Mouse (Mus musculus) forebrain, postnatal 0 days (tissue): Measurements from ENCODE around the gene Gm20661. TPM values are rescaled to one million over a fixed set of nuclear protein-coding genes. Genes with fewer than 3 reads are reported as not detected.
"Not testable (repeated sequence)": the region's sequence is repeated elsewhere in the genome, so short reads cannot be mapped to it uniquely, and the experiment has no call there.

ENCODE experiments used
- ATAC-seq: fragments of 200-750 bp; cut with Nextera tagmentation; 2 replicates; pipeline ENCODE4 v1.8.0; 2017; ENCODE audit warnings: mild to moderate bottlenecking, moderate library complexity
- DNase-seq: peaks from one replicate; pipeline ENCODE4 v3.0.0-alpha.2; 2015
- H3K27ac ChIP-seq: fragments of 300-500 bp; sonication (generic); 2 replicates; pipeline ENCODE4 v1.5.1; 2014; ENCODE audit warnings: low read depth, mild to moderate bottlenecking, antibody characterized with exemption, low read length, moderate library complexity, mixed read lengths
- H3K27me3 ChIP-seq: fragments of 300-500 bp; sonication (generic); 2 replicates; pipeline ENCODE4 v1.6.1; 2014; ENCODE audit warnings: mild to moderate bottlenecking, low read length, mixed read lengths; ENCODE audit not compliant: insufficient read depth
- H3K36me3 ChIP-seq: fragments of 300-500 bp; sonication (generic); 2 replicates; pipeline ENCODE4 v1.6.1; 2014; ENCODE audit warnings: mild to moderate bottlenecking, moderate library complexity; ENCODE audit not compliant: insufficient read depth
- H3K4me1 ChIP-seq: fragments of 300-500 bp; sonication (generic); 2 replicates; pipeline ENCODE4 v1.6.1; 2014; ENCODE audit warnings: antibody characterized with exemption; ENCODE audit not compliant: insufficient read depth
- H3K4me2 ChIP-seq: fragments of 300-500 bp; sonication (generic); 2 replicates; pipeline ENCODE4 v1.6.1; 2014; ENCODE audit warnings: low read depth, mild to moderate bottlenecking, moderate library complexity
- H3K4me3 ChIP-seq: fragments of 300-500 bp; sonication (generic); 2 replicates; pipeline ENCODE4 v1.5.1; 2014; ENCODE audit warnings: low read depth, low read length, mixed read lengths
- H3K9ac ChIP-seq: fragments of 300-500 bp; sonication (generic); 2 replicates; pipeline ENCODE4 v1.6.1; 2014; ENCODE audit warnings: mild to moderate bottlenecking
- H3K9me3 ChIP-seq: fragments of 300-500 bp; sonication (generic); 2 replicates; pipeline ENCODE4 v1.6.1; 2016; ENCODE audit warnings: low read length
- CTCF ChIP-seq: sonication (generic); IDR thresholded peaks from 2 replicates; pipeline ENCODE4 v1.5.1; 2016; ENCODE audit warnings: antibody characterized with exemption, control low read depth, low read depth
- WGBS: fragments of 180-500 bp; shearing (Covaris S2); extraction: QIAGEN DNeasy Blood & Tissue Kit; methylation state at CpG from one replicate; pipeline ENCODE4 v1.1.7; 2014; 5-methylcytosine and 5-hydroxymethylcytosine counted together
- polyA plus RNA-seq: library from polyadenylated mRNA; unstranded; fragments of >200 nt; fragmentation: Nextera tagmentation; extraction: Ambion mirVana; gene quantifications from 2 replicates; pipeline ENCODE4 v1.2.1, GENCODE M21; 2015
- total RNA-seq: library from RNA; depleted of rRNA; stranded (reverse); fragments of >200 nt; gene quantifications from 2 replicates; pipeline ENCODE4 v1.2.3, GENCODE M21; 2014

Gene Gm20661
- total and polyA plus RNA-seq, 2 experiments from 2014 or later: 0.12 TPM; not detected in 1

DNA sequence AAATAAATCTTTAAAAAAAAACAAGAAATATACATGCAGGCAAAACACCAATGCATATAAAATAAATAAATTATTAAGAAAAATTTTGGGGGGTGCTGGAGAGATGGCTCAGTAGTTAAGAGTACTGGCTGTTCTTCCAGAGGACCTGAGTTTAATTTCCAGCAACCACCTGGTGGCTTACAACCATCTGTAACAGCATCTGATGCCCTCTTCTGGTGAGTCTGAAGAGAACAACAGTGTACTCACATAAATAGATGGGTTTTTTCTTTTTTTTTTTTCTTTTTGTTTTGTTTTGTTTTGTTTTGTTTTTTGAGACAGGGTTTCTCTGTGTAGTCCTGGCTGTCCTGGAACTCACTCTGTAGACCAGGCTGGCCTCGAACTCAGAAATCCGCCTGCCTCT lies 30.7 kb downstream of the Gm20661 start:
- 94% methylated on average over 2 of the region's 2 CpGs for WGBS
- not testable (repeated sequence) for H3K4me2 ChIP-seq, DNase-seq, H3K36me3 ChIP-seq, H3K9me3 ChIP-seq, H3K9ac ChIP-seq, ATAC-seq, H3K4me1 ChIP-seq, H3K27ac ChIP-seq, H3K27me3 ChIP-seq, H3K4me3 ChIP-seq
- peak; percentile 26; the same call in 1 of the 2 replicates for TF ChIP-seq CTCF

DNA sequence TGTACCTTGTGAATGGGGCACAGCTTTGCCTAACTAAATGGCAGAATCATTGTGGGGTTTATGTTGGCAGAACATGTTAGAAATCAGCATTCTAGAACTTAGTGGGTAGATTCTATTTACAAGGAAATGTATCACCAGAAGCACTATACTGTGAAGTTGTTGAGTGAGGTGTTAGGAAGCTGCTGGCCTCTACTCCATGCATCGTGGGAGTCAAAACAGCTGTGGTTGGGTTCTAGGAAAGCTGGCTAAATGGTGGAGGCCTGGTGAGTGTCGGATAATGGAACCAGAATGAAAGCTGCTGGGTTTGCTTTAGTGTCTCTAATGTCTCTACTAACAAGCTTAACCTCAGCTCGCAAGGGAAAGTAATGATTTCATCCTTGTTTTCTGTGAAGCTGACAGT lies 34.3 kb downstream of the Gm20661 start:
- TF ChIP-seq CTCF: no peak
- no peak overlapping the region for H3K27ac ChIP-seq
- H3K9me3 ChIP-seq: no peaks in the 10 kb centered on the region
- ATAC-seq (no peak), DNase-seq (no peak)
- peaks cover 6% of the 10 kb centered on the region; the same call in 1 of the 2 replicates for H3K36me3 ChIP-seq
- H3K4me3 ChIP-seq: no peak overlapping the region
- 74% methylated on average over 3 of the region's 3 CpGs for WGBS
- no peaks in the 10 kb centered on the region for H3K4me1 ChIP-seq
- H3K9ac ChIP-seq: no peak overlapping the region
- H3K4me2 ChIP-seq: no peak overlapping the region
- no peaks in the 10 kb centered on the region for H3K27me3 ChIP-seq

DNA sequence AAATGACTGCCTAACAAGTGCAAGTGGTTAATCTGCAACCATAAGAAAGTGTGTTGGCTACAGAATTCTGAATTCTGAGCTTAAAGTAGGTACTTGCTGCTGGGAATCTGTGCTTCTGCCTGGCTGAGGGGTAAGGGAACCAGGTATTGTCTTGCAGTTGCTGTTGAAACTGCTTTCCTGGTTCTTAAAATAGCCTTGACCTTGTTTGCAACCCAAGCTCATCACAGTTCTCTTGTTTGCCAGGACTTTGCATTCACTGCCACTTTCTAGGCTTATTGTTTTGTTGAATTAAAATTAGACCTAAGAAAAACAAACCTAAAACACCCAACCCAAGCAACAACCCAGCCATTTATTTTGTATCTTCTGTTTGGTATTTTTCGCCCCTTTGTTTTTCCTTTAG lies 37.9 kb downstream of the Gm20661 start:
- TF ChIP-seq CTCF: no peak
- no peaks in the 10 kb centered on the region for H3K27me3 ChIP-seq
- H3K36me3 ChIP-seq: peaks cover 22% of the 10 kb centered on the region
- no peak overlapping the region for H3K9ac ChIP-seq
- no peak overlapping the region for H3K4me2 ChIP-seq
- WGBS: 88% methylated on average over 1 of the region's 1 CpGs
- ATAC-seq: no peak
- no peaks in the 10 kb centered on the region for H3K9me3 ChIP-seq
- H3K27ac ChIP-seq: no peak overlapping the region
- H3K4me1 ChIP-seq: no peaks in the 10 kb centered on the region
- H3K4me3 ChIP-seq: no peak overlapping the region
- no peak for DNase-seq

DNA sequence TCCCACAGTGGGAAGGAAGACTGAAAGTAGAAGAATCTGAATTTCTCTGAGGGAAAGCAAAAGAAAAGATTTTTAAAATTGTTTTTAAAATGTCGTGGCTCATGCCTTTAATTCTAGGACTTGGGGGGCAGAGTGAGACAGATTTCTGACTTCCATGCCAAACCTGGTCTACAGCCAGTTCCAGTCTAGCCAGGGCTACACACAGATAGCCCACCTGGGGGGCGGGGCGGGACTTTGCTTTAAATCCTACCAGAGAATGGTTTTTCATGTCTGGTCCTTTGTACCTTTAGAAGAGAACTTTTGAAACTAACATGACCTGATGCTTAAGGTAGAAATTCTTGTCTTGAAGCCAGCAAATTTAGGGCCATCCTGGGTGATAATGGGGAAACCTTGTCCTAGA lies 40.4 kb downstream of the Gm20661 start:
- no peak for TF ChIP-seq CTCF
- DNase-seq (no peak), ATAC-seq (no peak)
- no peak overlapping the region for H3K4me3 ChIP-seq
- no peaks in the 10 kb centered on the region for H3K27me3 ChIP-seq
- H3K27ac ChIP-seq: no peak overlapping the region
- peaks cover 23% of the 10 kb centered on the region for H3K36me3 ChIP-seq
- H3K4me1 ChIP-seq: no peaks in the 10 kb centered on the region
- 89% methylated on average over 3 of the region's 3 CpGs for WGBS
- no peaks in the 10 kb centered on the region for H3K9me3 ChIP-seq
- H3K4me2 ChIP-seq: no peak overlapping the region
- H3K9ac ChIP-seq: no peak overlapping the region

DNA sequence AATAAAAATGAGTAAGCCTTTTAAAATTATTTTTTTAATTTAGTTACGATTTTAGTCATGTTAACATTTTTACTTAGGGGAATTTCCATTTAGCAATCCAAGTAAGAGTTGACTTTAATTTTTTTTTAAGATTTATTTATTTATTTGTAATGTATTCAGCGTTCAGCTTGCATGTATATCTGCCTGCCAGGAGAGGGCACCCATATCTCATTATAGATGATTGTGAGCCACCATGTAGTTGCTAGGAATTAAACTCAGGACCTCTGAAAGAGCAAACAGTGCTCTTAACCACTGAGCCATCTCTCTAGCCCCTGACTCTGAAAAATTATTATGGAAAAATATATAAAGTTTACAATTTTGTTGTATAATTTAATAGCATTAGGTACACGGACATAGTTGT lies 43.7 kb downstream of the Gm20661 start:
- 88% methylated on average over 3 of the region's 3 CpGs for WGBS
- no peak for DNase-seq
- H3K9ac ChIP-seq: no peak overlapping the region
- H3K4me3 ChIP-seq: no peak overlapping the region
- H3K27ac ChIP-seq: no peak overlapping the region
- no peak overlapping the region for H3K4me2 ChIP-seq
- H3K4me1 ChIP-seq: no peaks in the 10 kb centered on the region
- H3K36me3 ChIP-seq: peaks cover 25% of the 10 kb centered on the region
- ATAC-seq: no peak
- H3K9me3 ChIP-seq: no peaks in the 10 kb centered on the region
- TF ChIP-seq CTCF: peak; percentile 29; the same call in 1 of the 2 replicates
- H3K27me3 ChIP-seq: no peaks in the 10 kb centered on the region

DNA sequence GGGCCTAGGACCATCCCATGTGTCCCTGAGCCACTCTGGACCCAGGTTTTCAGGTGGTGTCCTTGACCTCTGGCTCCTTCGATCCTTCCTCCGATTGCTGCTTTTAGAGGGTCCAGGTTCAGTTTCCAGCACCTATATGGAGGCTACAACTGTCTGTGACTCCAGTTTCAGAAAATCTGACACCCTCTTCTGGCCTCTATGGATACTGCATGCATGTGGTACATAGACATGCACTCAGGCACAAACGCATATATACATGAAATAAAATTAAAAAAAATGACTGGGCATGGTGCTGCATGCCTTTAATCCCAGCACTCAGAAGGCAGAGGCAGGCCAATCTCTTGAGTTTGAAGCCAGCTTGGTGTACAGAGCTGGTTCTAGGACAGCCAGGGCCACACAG lies 45.0 kb downstream of the Gm20661 start:
- no peak overlapping the region for H3K4me2 ChIP-seq
- DNase-seq (no peak), ATAC-seq (no peak)
- no peaks in the 10 kb centered on the region for H3K4me1 ChIP-seq
- no peak overlapping the region for H3K4me3 ChIP-seq
- no peak; the same call in 1 of the 2 replicates for TF ChIP-seq CTCF
- H3K27ac ChIP-seq: no peak overlapping the region
- no peak overlapping the region for H3K9ac ChIP-seq
- H3K27me3 ChIP-seq: no peaks in the 10 kb centered on the region
- H3K9me3 ChIP-seq: no peaks in the 10 kb centered on the region
- 97% methylated on average over 3 of the region's 3 CpGs for WGBS
- H3K36me3 ChIP-seq: peaks cover 33% of the 10 kb centered on the region

DNA sequence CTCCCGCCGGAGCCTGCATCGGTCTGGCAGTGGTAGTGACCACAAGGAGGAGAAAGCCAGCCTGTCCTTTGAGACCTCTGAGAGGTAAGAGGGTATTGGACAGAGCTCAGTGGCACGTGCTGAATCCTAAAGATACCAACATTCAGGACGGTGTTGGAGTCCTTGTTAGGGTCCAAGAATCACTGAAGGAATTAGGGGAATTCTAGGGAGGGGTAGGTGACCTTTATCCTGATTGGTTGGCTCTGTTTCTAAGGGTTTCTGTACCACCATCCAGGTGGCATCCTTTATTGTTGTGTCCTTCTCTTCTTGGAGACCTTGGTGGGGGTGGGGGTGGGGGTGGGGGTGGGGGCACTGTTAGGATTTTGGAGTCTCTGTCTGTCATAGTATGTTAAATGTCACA lies 49.3 kb downstream of the Gm20661 start:
- no peak for ATAC-seq
- Histone ChIP-seq H3K9me3 (no peaks in the 10 kb centered on the region), H3K27me3 (no peaks in the 10 kb centered on the region), H3K4me3 (no peak overlapping the region), H3K27ac (no peak overlapping the region), H3K9ac (no peak overlapping the region), H3K4me1 (no peaks in the 10 kb centered on the region), H3K4me2 (no peak overlapping the region), H3K36me3 (peaks cover 31% of the 10 kb centered on the region)
- WGBS: 90% methylated on average over 5 of the region's 5 CpGs
- no peak for TF ChIP-seq CTCF
- no peak for DNase-seq
